8 mouse cellular contexts compared by ENCODE assay signal in the genomic region with DNA sequence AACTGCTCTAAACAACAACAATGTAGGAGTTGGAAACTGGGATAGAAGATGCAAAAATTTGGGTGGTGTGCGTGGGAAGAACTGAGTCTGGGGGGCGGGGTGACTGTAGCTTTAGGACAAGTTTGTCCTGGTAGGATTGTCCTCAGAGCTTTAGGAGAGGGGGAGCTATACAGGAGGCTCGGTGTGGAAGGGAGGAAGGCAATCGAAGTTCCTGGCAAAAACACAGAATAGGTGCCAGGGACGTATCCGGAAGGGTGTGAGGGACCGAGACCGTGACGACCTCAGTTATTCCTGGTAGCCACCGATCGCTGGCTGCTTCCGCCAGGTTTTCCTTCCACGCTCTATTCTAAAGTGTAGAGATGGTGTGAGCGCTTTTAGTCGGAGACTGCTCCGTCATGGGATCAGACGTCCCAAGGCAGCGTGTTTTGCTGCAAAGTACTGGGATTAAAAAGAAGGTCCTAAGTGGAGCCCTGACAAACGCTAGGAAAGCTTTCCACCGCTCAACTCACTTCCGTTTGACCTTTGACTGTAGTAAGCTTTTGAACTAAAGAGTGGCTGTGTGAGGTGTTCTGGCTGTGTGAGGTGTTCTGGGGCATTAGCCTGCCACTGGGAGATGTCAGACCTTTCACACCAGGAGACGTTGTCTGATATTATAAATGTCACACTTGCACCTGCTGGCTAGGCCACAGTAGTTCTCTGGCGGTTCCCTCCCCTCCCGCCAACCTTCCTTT. TPM values are rescaled to one million over a fixed set of nuclear protein-coding genes. Genes with fewer than 3 reads are reported as not detected.
A peak's percentile ranks its signal among the peaks of the same experiment; 100 is the strongest.
DNase-seq lines count a peak whose midpoint lies in the region; ATAC-seq and TF ChIP-seq lines count a peak whose summit lies in the region.

No protein-coding gene starts in this region.

- peak overlapping the region; percentile 49; the same call in 1 of the 2 replicates for H3K4me3 ChIP-seq in kidney, postnatal 0 days (replicated peaks; ENCODE audit: low read depth, low read length)
- peak overlapping the region; percentile 71 for H3K4me3 ChIP-seq in forebrain, embryonic 10.5 days
- H3K4me3 ChIP-seq in limb, embryonic 11.5 days (ENCODE audit: low read depth, low read length) = no peak overlapping the region; the same call in 1 of the 2 replicates
- peak overlapping the region; percentile 59 for H3K4me3 ChIP-seq in neural tube, embryonic 15.5 days (replicated peaks)

- DNase-seq in kidney, postnatal 0 days (ENCODE audit: low spot score) = peak; percentile 6
- no peak for DNase-seq in kidney, adult 18-20 months
- no peak for DNase-seq in forebrain, embryonic 10.5 days (ENCODE audit: extremely low spot score, low spot score)
- peak; percentile 31 for DNase-seq in limb, embryonic 11.5 days (ENCODE audit: low spot score)
- DNase-seq in right cerebral cortex, postnatal 4 days = no peak
- DNase-seq in left cerebral cortex, adult 8-10 months (ENCODE audit: low spot score in 2 of 2) = no peak
- DNase-seq in MN1 (ENCODE audit: low spot score) = no peak

- peaks cover 8% of the 10 kb centered on the region; the same call in 1 of the 2 replicates for H3K27me3 ChIP-seq in kidney, postnatal 0 days (ENCODE audit: insufficient read depth, low read length)
- H3K27me3 ChIP-seq in forebrain, embryonic 10.5 days (ENCODE audit: poor library complexity, severe bottlenecking) = peaks cover 65% of the 10 kb centered on the region
- peaks cover 37% of the 10 kb centered on the region for H3K27me3 ChIP-seq in limb, embryonic 11.5 days (ENCODE audit: control insufficient read depth, insufficient read depth, low read length)
- peaks cover 48% of the 10 kb centered on the region for H3K27me3 ChIP-seq in neural tube, embryonic 15.5 days (replicated peaks)

- H3K4me2 ChIP-seq in kidney, postnatal 0 days (ENCODE audit: low read length) = peak overlapping the region; percentile 98
- peak overlapping the region; percentile 97 for H3K4me2 ChIP-seq in limb, embryonic 11.5 days (ENCODE audit: low read depth, severe bottlenecking)
- H3K4me2 ChIP-seq in neural tube, embryonic 15.5 days = peak overlapping the region; percentile 92

- H3K4me1 ChIP-seq in kidney, postnatal 0 days (replicated peaks; ENCODE audit: insufficient read depth, low read length) = peaks cover 9% of the 10 kb centered on the region; the same call in 1 of the 2 replicates
- peaks cover 19% of the 10 kb centered on the region for H3K4me1 ChIP-seq in forebrain, embryonic 10.5 days
- peaks cover 5% of the 10 kb centered on the region; the same call in 1 of the 2 replicates for H3K4me1 ChIP-seq in limb, embryonic 11.5 days (ENCODE audit: control insufficient read depth, insufficient read depth, low read length)
- peaks cover 15% of the 10 kb centered on the region for H3K4me1 ChIP-seq in neural tube, embryonic 15.5 days

- TF ChIP-seq CTCF in kidney, postnatal 0 days (IDR thresholded peaks at IDR 0.05; ENCODE audit: low read depth) = no peak

- 0 out of 2 replicates have a peak overlapping the region, but pooled peaks have one; percentile 58 for H3K9ac ChIP-seq in kidney, postnatal 0 days (ENCODE audit: low read depth, low read length)
- no peak overlapping the region for H3K9ac ChIP-seq in limb, embryonic 11.5 days (ENCODE audit: low read length)
- peak overlapping the region; percentile 71 for H3K9ac ChIP-seq in neural tube, embryonic 15.5 days (replicated peaks)

- 12% methylated on average over 24 of the region's 24 CpGs for WGBS in kidney, postnatal 0 days
- 6% methylated on average over 24 of the region's 24 CpGs for WGBS in forebrain, embryonic 10.5 days
- WGBS in limb, embryonic 11.5 days = 5% methylated on average over 24 of the region's 24 CpGs
- WGBS in neural tube, embryonic 15.5 days = 12% methylated on average over 24 of the region's 24 CpGs

- H3K36me3 ChIP-seq in kidney, postnatal 0 days (ENCODE audit: insufficient read depth, low read length) = no peaks in the 10 kb centered on the region
- no peaks in the 10 kb centered on the region for H3K36me3 ChIP-seq in forebrain, embryonic 10.5 days (replicated peaks)
- H3K36me3 ChIP-seq in limb, embryonic 11.5 days (ENCODE audit: control insufficient read depth, insufficient read depth, low read length) = no peaks in the 10 kb centered on the region
- H3K36me3 ChIP-seq in neural tube, embryonic 15.5 days = no peaks in the 10 kb centered on the region

- no peaks in the 10 kb centered on the region for H3K9me3 ChIP-seq in kidney, postnatal 0 days (replicated peaks; ENCODE audit: low read length)
- peaks cover 3% of the 10 kb centered on the region for H3K9me3 ChIP-seq in forebrain, embryonic 10.5 days
- no peaks in the 10 kb centered on the region for H3K9me3 ChIP-seq in limb, embryonic 11.5 days (ENCODE audit: control insufficient read depth, low read length)
- H3K9me3 ChIP-seq in neural tube, embryonic 15.5 days (replicated peaks) = no peaks in the 10 kb centered on the region

- no peak for ATAC-seq in kidney, postnatal 0 days (replicated peaks; ENCODE audit: low FRiP score, low read depth)
- ATAC-seq in limb, embryonic 11.5 days (ENCODE audit: insufficient number of reproducible peaks, low FRiP score, low TSS enrichment, low read depth) = no peak
- 0 out of 2 replicates have a peak, but pooled peaks have one; percentile 18 for ATAC-seq in neural tube, embryonic 15.5 days (ENCODE audit: low FRiP score)

- H3K27ac ChIP-seq in kidney, postnatal 0 days = no peak overlapping the region
- H3K27ac ChIP-seq in forebrain, embryonic 10.5 days = no peak overlapping the region
- no peak overlapping the region for H3K27ac ChIP-seq in limb, embryonic 11.5 days (replicated peaks; ENCODE audit: low read depth, low read length)
- H3K27ac ChIP-seq in neural tube, embryonic 15.5 days (replicated peaks) = peak overlapping the region; percentile 71; the same call in 1 of the 2 replicates

RNA-seq across cellular contexts. Expression of a gene that starts 1.3 kb away (rescaled TPM):
- 0.70 and 0.88 TPM in 2 replicates for polyA plus RNA-seq in kidney, postnatal 0 days (2015; fragmentation: Nextera tagmentation; extraction: Ambion mirVana)
- polyA plus RNA-seq in forebrain, embryonic 10.5 days (2016; fragmentation: Nextera tagmentation; extraction: Ambion mirVana) = 0.22 and 0.26 TPM in 2 replicates
- 0.35 and 0.49 TPM in 2 replicates for polyA plus RNA-seq in limb, embryonic 11.5 days (2014; fragmentation: Nextera tagmentation; extraction: Ambion mirVana)
- 7.0 and 7.2 TPM in 2 replicates for polyA plus RNA-seq in neural tube, embryonic 15.5 days (2015; fragmentation: Nextera tagmentation; extraction: Ambion mirVana)
- total RNA-seq in left cerebral cortex, adult 8-10 months (2022) = 10 to 100 TPM in 3 of 4 experiments, 1 to 10 TPM in 1; 9.0 to 12.6 (median 11.5) TPM

RNA-seq across cellular contexts. Expression of a gene that starts 17.2 kb away (rescaled TPM):
- polyA plus RNA-seq in kidney, postnatal 0 days (2015; fragmentation: Nextera tagmentation; extraction: Ambion mirVana) = 123 and 145 TPM in 2 replicates
- polyA plus RNA-seq in forebrain, embryonic 10.5 days (2016; fragmentation: Nextera tagmentation; extraction: Ambion mirVana) = 244 and 249 TPM in 2 replicates
- 222 and 230 TPM in 2 replicates for polyA plus RNA-seq in limb, embryonic 11.5 days (2014; fragmentation: Nextera tagmentation; extraction: Ambion mirVana)
- 180 and 184 TPM in 2 replicates for polyA plus RNA-seq in neural tube, embryonic 15.5 days (2015; fragmentation: Nextera tagmentation; extraction: Ambion mirVana)
- 100 to 1,000 TPM; 121 to 131 (median 126) TPM for total RNA-seq in left cerebral cortex, adult 8-10 months (2022)

RNA-seq across cellular contexts. Expression of a gene that starts 30.4 kb away (rescaled TPM):
- 0.21 TPM in 1 of 2 replicates, not detected in the other for polyA plus RNA-seq in kidney, postnatal 0 days (2015; fragmentation: Nextera tagmentation; extraction: Ambion mirVana)
- not detected in 2 replicates for polyA plus RNA-seq in forebrain, embryonic 10.5 days (2016; fragmentation: Nextera tagmentation; extraction: Ambion mirVana)
- not detected in 2 replicates for polyA plus RNA-seq in limb, embryonic 11.5 days (2014; fragmentation: Nextera tagmentation; extraction: Ambion mirVana)
- polyA plus RNA-seq in neural tube, embryonic 15.5 days (2015; fragmentation: Nextera tagmentation; extraction: Ambion mirVana) = 0.41 and 0.60 TPM in 2 replicates
- 1 to 10 TPM in 1 of 4 experiments, under 1 TPM in 3; 0.46 to 2.0 (median 0.66) TPM for total RNA-seq in left cerebral cortex, adult 8-10 months (2022)

Comparison
In these comparisons a context has a peak if more than half of its experiments do, and no peak if none do; other contexts are left out.
1. DNase-seq: peak in kidney, postnatal 0 days (single experiment) and limb, embryonic 11.5 days (single experiment); none in kidney, adult 18-20 months (single experiment), forebrain, embryonic 10.5 days (single experiment), right cerebral cortex, postnatal 4 days (single experiment), left cerebral cortex, adult 8-10 months (0 of 2) and MN1 (single experiment).
2. Peak in every context shown above with its lines, with median percentiles within 50 percentile points of each other: H3K4me2 ChIP-seq.